In the genomic region with DNA sequence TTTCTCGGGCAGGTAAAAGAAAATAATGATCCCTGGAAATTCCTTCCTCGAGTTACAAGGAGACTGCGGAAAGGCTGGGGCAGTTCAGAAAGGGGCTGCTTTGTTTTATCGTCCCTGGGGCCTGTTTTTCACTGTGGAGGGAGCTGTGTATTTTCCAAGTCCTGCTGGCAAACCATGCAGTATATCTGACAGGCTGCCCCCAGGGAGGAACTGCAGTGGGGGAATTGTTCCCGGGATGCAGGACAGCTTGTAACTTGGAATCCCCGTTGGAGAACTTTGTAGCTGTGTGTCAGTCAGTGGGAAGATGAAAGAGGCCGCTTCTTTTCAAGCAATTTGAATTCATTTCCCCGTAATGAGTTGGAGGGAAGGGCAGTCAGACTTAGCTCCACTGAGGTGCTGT, we compare ENCODE assay signal across 8 mouse cellular contexts.
DNase-seq lines count a peak whose midpoint lies in the region; ATAC-seq lines count a peak whose summit lies in the region.

No protein-coding gene starts in this region.

- peak overlapping the region; percentile 61 for H3K4me2 ChIP-seq in lung, embryonic 16.5 days (ENCODE audit: low read depth, low read length)
- peak overlapping the region; percentile 50 for H3K4me2 ChIP-seq in intestine, embryonic 14.5 days (ENCODE audit: low read length)

- H3K9me3 ChIP-seq in lung, embryonic 16.5 days (ENCODE audit: control insufficient read depth, low read length), result no peaks in the 10 kb centered on the region
- H3K9me3 ChIP-seq in intestine, embryonic 14.5 days (ENCODE audit: control insufficient read depth, low read length), result no peaks in the 10 kb centered on the region

- DNase-seq in lung, postnatal 10 days, result no peak
- peak; percentile 49 for DNase-seq in forelimb bud, embryonic 11.5 days (ENCODE audit: low read depth, low spot score)
- peak; percentile 53 for DNase-seq in intestine, embryonic 14.5 days (ENCODE audit: low spot score)
- DNase-seq in neural tube, embryonic 10.5 days (ENCODE audit: extremely low spot score, low spot score), result peak; percentile 40
- no peak for DNase-seq in cerebellum, postnatal 14 days
- no peak for DNase-seq in frontal cortex, postnatal 25 days (ENCODE audit: low spot score in 2 of 2)
- DNase-seq in thymus, adult 18-20 months, result no peak

- ATAC-seq in lung, embryonic 16.5 days (ENCODE audit: low read depth), result peak; percentile 36; the same call in 1 of the 2 replicates
- no peak for ATAC-seq in intestine, embryonic 14.5 days (replicated peaks; ENCODE audit: low FRiP score, low TSS enrichment, low read depth)

- H3K27ac ChIP-seq in lung, embryonic 16.5 days (ENCODE audit: low read length), result peak overlapping the region; percentile 39; the same call in 1 of the 2 replicates
- no peak overlapping the region for H3K27ac ChIP-seq in intestine, embryonic 14.5 days (ENCODE audit: low read depth)

- H3K9ac ChIP-seq in lung, embryonic 16.5 days (ENCODE audit: low read length), result peak overlapping the region; percentile 60
- peak overlapping the region; percentile 30 for H3K9ac ChIP-seq in intestine, embryonic 14.5 days (ENCODE audit: low read length)

- H3K4me3 ChIP-seq in lung, embryonic 16.5 days (ENCODE audit: low read length), result peak overlapping the region; percentile 37
- peak overlapping the region; percentile 20 for H3K4me3 ChIP-seq in intestine, embryonic 14.5 days (ENCODE audit: low read depth, low read length)

- no peaks in the 10 kb centered on the region for H3K27me3 ChIP-seq in lung, embryonic 16.5 days (ENCODE audit: control insufficient read depth, insufficient read depth, low read depth, low read length)
- H3K27me3 ChIP-seq in intestine, embryonic 14.5 days (replicated peaks; ENCODE audit: control insufficient read depth, insufficient read depth, low read length), result no peaks in the 10 kb centered on the region

- 8% methylated on average over 8 of the region's 8 CpGs for WGBS in lung, embryonic 16.5 days
- WGBS in intestine, embryonic 14.5 days, result 8% methylated on average over 8 of the region's 8 CpGs

- no peaks in the 10 kb centered on the region for H3K36me3 ChIP-seq in lung, embryonic 16.5 days (ENCODE audit: control insufficient read depth, insufficient read depth, low read length)
- H3K36me3 ChIP-seq in intestine, embryonic 14.5 days (ENCODE audit: control insufficient read depth, insufficient read depth, low read length), result no peaks in the 10 kb centered on the region

- peaks cover 12% of the 10 kb centered on the region for H3K4me1 ChIP-seq in lung, embryonic 16.5 days (replicated peaks; ENCODE audit: control insufficient read depth, insufficient read depth, low read length)
- H3K4me1 ChIP-seq in intestine, embryonic 14.5 days (replicated peaks; ENCODE audit: control insufficient read depth, insufficient read depth, low read length), result 0 out of 2 replicates have a peak, but pooled peaks cover 4% of the 10 kb centered on the region

Comparison
In these comparisons a context has a peak if more than half of its experiments do, and no peak if none do; other contexts are left out.
1. DNase-seq: peak in forelimb bud, embryonic 11.5 days (single experiment), intestine, embryonic 14.5 days (single experiment) and neural tube, embryonic 10.5 days (single experiment); none in lung, postnatal 10 days (single experiment), cerebellum, postnatal 14 days (0 of 2), frontal cortex, postnatal 25 days (0 of 2) and thymus, adult 18-20 months (0 of 2).